Mouse (Mus musculus): ENCODE measurements around the gene Gnai2.

Gene Gnai2

DNA sequence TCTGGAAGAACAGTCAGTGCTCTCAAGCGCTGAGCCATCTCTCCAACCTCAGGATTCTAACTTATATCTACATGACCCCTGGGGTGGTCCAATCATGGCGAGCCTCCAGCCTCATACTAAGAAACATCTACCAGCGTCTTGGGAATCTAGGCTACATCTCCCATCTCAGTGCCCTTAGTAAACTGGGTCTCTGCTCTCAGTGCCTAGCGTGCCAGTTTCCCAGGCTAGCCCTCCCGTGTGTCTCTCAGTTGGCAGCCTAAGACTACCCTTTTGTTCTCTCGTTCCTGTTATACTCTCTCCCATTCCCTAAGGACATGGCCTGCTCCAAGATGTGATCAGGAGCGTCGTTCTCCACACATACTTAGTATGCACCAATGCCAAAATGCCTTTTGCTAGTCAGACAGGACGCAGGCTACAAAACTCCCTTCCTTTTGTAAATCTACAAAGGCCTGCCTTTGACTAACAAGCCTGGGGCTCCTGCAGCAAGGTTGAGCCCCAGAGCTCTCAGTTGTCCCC lies 3.8 kb downstream of the Gnai2 start:
- DNase-seq (ENCODE audit: low spot score in 2 of 2): no peak

DNA sequence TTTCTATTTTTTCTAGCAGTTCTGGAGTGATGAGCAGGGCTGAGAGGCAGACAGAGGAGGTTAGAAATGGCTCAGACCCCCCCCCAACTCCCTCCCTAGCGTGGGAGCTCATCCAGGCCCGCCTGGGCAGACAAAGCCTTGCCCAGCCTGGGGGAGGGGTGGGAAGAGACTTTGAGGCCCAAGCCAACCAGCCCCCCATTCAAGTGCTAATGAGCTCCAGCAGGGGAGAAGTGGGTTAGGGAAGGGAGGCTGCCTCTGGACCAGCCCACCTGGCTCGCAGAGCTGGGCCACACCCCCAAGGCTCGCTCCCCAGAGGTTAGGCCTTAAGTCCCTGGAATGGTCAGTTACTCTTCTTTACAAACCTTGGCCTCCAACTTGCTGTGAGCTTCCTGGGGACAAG lies 4.6 kb downstream of the Gnai2 start:
- DNase-seq (ENCODE audit: low spot score in 2 of 2): no peak

DNA sequence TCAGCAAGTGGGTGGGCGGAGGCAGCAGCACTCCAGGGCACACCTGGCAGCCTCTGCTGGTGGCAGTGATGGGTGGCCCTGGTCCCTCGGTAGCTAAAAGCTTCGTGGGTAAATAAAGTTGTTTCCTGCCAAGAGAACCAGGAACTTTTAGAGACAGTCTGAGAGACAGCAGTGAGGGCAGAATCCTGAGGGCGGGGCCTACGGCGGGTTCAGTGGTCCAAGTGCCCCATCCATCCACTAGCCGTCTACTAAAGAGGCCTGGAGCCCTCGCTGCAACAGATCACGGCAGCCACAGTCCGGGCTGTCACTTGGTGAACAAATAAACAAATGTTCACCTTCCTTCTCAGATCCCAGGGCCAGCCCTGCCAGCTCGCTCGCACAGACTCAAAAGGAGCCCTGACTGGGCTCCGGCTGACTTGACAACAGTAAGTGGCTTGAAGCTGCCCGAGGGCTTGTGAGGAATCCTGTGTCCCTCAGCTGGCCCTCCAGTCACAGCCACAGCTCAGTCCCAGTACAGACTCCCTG lies 5.2 kb downstream of the Gnai2 start:
- DNase-seq (ENCODE audit: low spot score in 2 of 2): no peak

DNA sequence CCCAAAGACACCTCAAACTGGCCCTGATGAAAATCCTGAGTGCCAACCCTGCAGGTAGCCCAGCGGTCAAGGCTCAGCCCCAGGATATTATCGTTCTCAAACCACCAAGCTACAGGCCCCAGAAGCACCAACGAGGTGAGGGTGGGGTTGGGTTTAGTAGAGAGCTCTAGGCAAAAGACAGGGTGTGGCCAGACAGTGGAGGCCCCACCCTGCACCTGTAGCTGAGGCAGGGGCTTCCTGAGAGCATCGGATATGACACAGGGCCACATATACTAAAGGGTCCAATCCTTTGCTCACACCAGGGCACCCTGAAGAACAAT lies 5.8 kb downstream of the Gnai2 start:
- no peak for DNase-seq (ENCODE audit: low spot score in 2 of 2)

DNA sequence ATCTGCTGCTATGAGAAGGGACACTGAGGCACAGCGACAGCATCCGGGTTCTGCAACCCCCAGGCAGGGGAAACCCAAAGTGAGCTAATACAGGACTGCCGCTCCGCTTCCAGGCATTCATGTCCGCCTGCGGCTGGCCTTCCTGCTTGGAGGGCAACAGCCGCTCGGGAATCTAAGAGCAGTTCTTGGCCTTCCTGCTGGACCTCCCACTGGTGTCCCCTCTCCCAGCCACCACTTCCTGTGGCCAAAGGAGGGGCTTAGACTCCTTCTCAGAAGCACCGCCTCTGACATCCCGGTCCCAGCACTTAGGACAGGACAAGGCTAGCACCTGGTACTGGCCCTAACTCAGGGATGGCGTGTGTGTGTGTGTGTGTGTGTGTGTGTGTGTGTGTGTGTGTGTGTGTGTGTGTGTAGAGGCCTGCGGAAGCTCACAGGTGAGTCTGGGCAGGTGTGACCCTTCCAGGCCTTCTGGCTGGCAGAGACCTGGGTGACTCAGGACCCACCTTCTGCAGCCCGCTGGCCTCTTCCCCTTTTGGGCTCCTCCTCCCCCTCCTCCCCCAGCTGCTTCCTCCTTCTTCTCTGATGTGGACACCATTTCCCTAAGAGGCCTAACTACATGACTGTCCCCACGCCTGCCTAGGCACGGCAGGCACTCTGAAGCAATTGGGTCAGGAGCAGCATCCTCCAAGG lies 6.3 kb downstream of the Gnai2 start:
- DNase-seq (ENCODE audit: low spot score in 2 of 2): peak in 1 of 2 experiments; percentile 31

DNA sequence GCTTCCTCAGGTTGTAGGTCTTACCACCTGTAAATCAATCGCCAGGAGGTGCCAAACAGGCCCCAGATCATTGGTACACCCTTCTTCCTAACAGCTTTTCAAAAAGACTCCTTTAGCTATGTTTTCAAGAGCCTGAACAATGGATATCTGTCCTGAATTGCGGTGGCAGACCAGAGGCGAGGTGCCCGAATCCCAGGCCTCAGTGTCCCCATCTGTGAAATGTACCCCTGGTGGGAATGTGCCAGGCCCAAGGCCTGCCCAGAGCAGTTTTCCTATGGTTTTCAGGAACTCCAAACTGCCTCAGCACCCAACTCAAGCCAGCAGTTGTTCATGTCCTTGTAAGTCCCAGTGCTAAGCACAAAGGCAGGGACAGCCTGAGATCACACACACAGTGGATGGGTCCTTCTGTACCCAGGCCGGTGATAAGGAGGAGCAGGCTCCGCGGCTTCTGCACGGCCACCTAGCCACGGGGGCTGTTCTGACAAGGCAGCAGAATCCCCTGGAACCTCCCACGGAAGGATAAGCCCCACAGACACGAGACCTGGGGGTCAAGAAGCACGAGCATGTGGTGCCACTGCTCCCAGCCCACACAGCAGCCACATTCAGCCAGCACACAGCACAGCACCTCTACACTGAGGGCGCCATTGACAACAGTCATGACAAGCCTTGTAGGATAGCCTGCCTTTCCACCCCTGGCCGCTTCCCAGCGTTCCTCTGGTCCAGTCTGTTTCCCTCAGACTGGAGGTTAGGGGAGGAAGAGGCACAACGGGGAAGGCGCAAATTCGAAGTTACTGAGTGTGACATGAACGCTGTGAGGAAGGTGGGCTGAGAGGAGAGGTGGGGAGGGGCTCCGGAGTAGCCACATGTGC lies 7.5 kb downstream of the Gnai2 start:
- no peak for DNase-seq (ENCODE audit: low spot score in 2 of 2)

DNA sequence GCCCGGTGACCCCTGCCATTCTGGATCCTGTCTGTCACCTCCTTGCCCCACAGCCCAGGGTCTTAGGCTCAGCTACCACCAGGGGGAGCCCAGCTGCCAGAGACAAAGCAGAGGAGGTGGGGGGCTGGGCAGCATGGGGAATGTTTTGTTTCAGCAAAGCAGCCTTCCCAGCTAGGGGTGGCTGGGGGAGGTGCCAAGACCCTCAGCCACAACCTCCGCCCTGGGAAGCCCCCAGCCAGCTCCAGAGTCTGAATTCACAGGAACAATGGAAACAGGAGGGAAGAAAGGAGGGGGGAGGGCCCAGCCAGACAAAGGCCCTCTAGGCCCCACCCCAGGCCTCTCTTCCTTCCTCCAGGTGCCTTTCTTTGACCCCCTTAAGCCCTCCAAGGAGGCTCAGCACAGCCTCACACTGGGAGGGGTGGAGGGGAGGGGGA lies 8.3 kb downstream of the Gnai2 start:
- peak; percentile 57 to 75 for DNase-seq (ENCODE audit: low spot score in 2 of 2)

DNA sequence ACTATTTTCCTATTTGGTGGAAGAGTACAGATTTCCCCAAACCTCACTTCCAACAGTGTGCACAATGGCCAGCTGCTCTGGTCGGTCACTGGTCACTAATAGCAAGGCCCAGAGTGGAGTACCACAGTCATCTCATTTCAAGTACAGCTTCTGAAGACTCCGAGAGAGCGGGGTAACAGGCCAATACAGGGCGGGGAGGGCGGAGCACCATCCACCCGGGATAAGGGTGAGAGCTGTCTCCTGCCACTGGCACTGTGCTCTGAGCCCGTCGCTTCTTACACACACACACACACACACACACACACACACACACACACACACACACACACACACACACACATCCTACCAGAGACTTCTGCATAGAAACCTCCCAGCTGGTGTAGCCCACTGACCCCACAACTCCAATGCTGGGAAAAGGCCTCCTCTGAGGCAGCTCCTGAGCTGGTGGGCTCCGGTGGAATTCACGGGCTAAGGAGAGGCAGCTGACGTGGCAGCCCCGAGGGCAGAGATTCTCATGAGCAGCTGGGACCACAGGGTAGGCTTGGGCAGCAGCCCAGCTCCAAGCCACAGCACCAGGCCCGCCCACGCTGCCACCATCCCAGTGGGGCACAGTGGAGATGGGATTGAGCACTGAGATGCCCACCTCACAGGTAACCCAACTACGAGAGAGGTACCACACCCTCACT lies 8.9 kb downstream of the Gnai2 start:
- no peak for DNase-seq (ENCODE audit: low spot score in 2 of 2)

DNA sequence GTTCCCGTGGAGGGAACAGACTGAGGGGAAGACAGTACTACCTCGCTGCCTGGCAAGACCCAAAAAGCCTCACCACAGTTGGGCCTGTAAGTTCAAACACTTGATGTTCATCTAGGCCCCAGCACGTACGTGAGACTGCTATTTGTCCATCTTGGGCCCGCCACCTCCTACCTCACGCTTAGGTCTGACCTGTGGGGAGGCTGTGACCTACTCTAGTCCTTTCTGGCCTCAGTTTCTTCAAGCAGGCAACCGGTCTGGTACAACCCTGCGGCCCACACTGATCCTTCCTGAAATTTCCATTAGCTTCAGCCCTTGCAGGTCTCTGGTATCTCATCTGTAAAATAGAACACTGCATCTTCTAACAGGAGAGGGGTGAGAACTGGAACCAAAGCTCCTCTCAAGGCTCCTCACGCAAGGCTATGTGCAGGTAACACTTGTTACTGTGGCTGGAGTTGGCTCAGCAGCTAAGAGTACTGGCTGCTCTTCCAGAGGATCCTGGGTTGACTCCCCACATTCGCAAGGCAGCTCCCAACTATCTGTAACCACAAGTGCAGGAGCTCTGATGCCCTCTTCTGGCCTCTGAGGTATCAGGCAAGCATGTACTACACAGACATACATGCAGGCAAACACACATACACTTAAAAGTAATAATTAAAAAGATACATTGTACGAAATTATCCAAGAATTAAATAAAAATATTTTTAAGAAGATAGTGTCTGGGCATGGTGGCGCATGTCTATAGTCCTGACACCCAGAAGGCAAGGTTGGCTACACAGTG lies 9.6 kb downstream of the Gnai2 start:
- DNase-seq (ENCODE audit: low spot score in 2 of 2): no peak

DNA sequence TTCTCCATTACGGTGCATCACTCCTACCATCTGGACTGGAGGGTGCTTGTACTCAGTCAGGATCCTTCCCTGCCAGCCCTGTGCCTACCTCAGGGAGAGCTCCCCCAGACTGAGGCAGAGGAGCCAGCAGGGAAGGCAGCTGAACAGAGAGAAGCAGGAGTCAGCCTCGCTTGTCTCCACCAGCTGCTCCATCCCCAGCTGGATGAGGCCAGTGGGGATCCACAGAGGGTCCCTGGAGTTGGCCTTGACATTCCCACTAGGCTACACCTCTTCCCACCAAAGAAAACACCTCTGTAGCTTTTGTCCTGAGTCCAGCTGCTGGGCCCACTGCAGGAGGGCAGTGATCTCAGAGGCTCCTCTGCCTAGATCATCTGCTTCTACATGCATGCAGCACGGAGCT lies 10.2 kb downstream of the Gnai2 start:
- no peak for DNase-seq (ENCODE audit: low spot score in 2 of 2)

DNA sequence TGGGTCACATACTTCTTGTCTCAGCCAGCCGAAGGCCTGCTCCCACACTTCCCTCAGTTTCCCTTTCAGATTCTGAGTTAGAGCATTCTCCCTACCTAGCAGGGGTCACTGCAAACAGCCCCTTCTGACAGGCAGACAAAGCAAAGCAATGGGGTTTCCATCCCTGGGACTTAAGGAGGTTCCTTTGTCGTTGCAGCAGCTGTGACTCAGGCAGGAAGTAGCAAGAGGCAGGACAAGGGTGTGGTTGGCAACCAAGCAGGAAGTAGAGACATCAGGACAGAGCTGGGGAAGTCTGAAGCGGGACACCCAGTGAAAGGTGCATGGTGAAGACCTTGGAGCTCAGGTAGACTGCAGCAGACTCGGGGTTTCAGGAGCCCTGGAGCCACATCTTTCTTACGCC lies 10.6 kb downstream of the Gnai2 start:
- peak in 1 of 2 experiments; percentile 48 for DNase-seq (ENCODE audit: low spot score in 2 of 2)

DNA sequence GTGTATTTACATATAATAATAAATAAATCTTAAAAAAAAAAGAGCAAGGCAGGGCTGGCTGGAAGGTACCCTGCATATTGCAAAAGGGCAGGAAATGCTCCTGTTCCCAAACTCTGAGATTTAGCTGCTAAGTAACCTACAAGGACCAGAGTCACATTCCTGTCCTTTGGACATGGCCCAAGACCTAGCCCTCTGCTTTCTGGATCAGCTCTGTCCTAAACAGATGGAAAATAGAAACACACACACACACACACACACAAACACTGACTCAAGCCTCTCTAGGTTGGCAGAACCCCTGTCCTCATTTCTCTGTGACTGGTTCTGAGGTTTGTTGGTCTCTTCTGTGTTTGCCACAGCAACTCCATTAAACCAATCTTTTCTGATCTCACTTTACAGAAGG lies 14.2 kb downstream of the Gnai2 start:
- DNase-seq (ENCODE audit: low spot score in 2 of 2): no peak

DNA sequence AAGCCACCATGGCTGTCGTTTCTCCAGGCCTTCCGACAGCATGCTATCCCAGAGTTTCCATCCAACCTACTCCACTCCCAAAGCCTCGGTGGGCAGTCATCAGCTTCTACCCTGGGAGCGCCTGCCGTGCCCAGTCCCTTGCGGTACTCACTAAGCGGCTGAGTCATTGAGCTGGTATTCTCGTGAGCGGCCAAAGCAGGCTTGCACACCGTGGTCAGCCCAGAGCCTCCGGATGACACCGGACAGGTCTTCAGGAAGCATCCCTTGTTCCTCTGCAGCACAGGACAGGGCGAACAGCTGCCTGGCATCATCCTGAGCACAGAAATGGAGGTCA lies 15.7 kb downstream of the Gnai2 start:
- DNase-seq (ENCODE audit: low spot score in 2 of 2): no peak

DNA sequence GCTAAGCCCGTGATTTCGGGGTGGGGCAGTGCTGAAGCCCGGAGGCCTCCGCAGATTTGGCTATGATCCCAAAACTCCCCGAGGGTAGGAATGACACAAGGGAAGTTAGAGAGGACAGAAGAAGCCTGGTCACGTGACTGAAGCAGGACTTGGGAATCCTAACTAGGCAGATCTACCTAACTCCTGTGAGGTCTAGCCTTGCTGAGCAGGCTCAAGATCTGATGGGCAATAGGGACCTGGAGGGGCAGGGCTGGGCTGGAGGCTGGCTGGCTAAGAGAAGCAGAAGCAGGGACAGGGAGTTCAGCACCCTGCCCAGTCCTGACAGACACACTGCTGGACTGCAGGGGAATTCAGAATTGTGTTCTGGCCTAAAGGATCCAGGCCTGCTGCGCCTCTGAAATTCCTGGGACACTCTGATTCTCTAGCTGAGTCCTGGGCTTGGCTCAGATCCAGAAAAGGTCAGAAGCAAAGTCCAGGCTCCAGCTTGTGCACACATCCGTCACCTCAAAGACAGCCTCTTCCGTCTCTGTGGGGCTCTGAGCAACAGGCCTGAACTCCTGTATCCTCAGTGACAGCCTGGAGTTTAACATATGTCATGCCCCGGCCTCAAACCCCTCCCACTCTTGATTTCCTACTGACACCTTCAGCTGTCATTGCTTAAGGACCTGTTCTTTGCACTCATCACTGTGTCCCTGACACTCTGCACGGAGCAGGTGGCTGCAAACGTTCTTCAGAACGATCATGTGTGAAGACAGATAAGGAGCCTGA lies 16.2 kb downstream of the Gnai2 start:
- DNase-seq (ENCODE audit: low spot score in 2 of 2): no peak

DNA sequence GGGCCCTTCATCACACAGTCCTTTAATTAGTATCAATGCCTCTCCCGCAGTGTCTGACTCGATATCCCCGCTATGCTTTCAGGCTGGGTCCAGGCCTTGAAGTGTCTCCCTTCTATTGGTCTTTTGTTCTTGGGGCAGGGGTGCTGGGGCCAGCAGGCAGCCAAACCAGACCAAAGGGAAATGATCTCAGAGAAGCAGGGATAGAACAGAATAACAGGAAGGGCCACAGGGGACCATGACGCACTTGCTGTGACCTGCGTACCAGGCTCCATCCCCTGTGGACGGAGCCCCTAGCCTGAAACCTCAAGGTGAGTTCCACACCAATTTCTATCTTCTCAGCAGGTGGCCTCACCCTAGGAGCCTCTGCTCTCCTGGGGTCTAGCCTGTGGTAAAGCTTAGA lies 17.1 kb downstream of the Gnai2 start:
- DNase-seq (ENCODE audit: low spot score in 2 of 2): no peak

DNA sequence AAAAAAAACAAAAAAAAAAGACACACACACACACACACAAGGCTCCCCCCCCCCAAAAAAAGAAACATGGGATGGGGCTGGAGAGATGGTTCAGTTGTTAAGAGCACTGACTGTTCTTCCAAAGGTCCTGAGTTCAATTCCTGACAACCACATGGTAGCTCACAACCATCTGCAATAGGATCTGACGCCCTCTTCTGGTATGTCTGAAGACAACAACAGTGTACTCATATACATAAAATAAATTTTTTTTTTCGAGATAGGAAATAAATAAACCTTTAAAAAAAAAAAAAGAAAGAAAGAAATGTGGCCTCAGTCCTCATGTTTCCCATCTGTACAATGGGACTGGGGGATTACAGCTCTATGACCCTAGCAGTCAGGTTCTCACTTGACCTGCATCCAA lies 17.7 kb downstream of the Gnai2 start:
- DNase-seq (ENCODE audit: low spot score in 2 of 2): no peak

DNA sequence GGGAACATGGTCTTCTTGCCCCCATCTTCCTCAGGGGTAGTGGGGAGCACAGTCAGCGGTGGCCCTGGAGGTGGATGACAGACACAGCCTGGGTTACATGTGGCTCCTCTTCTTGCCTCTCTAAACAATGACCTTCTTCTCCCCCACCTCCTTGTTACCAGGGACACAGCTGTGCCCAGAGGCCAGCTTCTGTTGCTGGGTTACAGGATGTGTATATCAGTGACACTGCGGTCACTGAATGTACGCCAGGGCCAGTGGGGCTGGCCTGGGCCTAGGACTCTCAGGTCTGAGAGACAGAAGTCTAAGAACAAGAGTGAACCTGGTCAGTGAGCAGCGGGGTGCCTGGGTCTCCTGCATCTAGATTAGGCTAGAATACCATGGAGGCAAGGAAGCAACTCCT lies 20.1 kb downstream of the Gnai2 start:
- DNase-seq (ENCODE audit: low spot score in 2 of 2): no peak

DNA sequence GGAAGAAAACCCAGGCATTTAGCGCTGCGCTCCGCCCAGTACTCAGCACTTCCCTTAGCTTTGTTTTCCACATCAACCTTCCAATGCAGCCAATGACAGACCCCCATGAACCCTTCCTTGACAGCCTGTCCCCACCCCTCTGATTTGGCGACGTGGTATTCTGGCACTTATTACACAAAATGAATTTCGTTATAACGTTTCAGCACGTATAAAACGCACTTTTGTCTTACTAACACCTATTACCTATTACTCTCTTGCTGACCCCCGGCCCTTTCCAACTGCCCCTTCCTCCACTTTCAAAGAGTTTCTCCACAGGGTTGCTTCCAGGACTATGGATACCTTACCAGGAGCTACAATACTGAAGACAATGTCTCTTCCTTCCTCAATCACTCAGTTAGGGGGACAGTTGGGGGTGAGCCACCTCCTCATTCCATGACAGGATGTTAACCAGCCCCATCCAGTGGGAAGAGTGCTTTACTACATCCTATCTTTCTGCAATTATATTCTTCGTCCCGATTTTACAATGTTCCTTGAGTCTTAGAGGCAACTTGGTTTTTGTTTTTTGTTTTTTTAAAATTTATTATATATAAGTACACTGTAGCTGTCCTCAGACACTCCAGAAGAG lies 22.1 kb downstream of the Gnai2 start:
- DNase-seq (ENCODE audit: low spot score in 2 of 2): no peak

DNA sequence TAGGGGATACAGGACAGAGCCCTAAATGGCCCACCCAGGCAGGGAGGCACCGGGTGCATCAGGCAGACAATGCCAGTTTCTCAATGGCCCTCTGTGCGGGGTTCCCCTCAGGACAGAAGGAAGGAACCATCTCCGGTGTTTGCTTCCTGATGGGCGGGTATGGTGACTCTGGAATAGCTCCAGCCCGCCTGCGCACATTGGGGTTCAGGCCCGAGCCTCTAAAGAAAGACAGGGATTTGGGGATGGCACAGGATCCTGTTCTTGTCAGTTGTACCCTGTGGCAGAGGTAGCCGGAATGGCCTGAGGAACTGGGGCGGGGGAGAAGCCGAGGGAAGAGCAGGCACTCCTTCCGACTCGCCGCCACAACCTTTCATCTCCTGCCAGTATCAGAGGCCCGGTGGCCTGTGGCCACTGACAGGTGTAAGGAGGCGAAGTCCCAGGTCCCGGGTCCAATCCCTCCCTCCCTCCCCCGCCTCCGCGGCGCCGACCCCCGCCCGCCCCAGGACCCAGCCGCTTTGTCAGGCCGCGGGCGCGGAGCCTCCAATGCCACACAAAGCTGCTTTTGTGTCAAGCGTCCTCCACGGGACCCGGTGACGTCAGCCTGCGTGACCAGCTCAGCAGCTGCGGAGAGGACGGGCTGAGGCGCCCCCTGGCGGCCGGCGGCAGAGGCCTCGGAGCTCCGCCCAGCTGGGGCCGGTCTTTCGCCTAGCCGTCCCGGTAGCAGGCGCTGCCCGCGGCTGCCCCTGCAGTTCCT lies 22.8 kb downstream of the Gnai2 start:
- DNase-seq (ENCODE audit: low spot score in 2 of 2): peak; percentile 97 to 99

All from urinary bladder, postnatal 36 days (tissue).